Mouse (Mus musculus) liver, postnatal 0 days (tissue): ENCODE measurements at regions not wholly inside any gene's neighbourhood (a gene's known extent, or its start where the extent isn't known, plus 50 kb on each side); places are given as distances from the start of the nearest gene placed in this dataset.

Experiments
- CTCF ChIP-seq: sonication (generic); IDR thresholded peaks from 2 replicates; pipeline ENCODE4 v1.5.1; 2016; ENCODE audit warnings: antibody characterized with exemption, low read depth
- EP300 ChIP-seq: IDR thresholded peaks from 2 replicates; pipeline ENCODE4 v1.6.1; 2016; ENCODE audit warnings: antibody characterized with exemption, low read depth, mild to moderate bottlenecking

DNA sequence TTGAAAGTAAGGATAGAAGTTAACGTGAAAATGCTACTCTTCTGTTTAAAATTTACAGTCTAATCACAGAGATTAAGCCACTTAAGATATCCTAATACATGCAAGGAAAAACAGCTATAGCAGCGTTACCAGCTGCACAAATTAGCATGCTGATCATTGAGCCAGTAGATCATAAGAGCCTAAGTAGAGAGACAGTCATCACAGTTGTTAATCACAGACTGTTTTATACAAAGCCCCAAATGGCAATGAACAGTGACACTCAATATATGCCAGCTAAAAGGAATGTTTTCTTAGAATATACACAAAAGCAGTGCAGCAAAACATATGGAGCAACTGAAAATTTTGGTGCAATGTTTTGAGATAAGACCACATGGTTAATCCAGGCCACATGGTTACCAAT, 64.7 kb upstream of the Ppp1r3a start:
- TF ChIP-seq CTCF (no peak), EP300 (no peak)
